Mouse (Mus musculus) kidney, embryonic 15.5 days (tissue): Measurements from ENCODE around the gene Gm20806. TPM values are rescaled to one million over a fixed set of nuclear protein-coding genes. Genes with fewer than 3 reads are reported as not detected.
"Not testable (repeated sequence)": the region's sequence is repeated elsewhere in the genome, so short reads cannot be mapped to it uniquely, and the experiment has no call there.

Experiments
- ATAC-seq: fragments of 200-750 bp; cut with Nextera tagmentation; replicated peaks from 2 replicates; pipeline ENCODE4 v1.8.0; 2017; ENCODE audit warnings: moderate TSS enrichment; ENCODE audit not compliant: low FRiP score
- H3K27ac ChIP-seq: fragments of 300-500 bp; sonication (generic); 2 replicates; pipeline ENCODE4 v1.5.1; 2015; ENCODE audit warnings: mild to moderate bottlenecking, inconsistent platforms
- H3K27me3 ChIP-seq: fragments of 300-500 bp; sonication (generic); 2 replicates; pipeline ENCODE4 v1.6.1; 2015; ENCODE audit warnings: inconsistent platforms
- H3K36me3 ChIP-seq: fragments of 300-500 bp; sonication (generic); 2 replicates; pipeline ENCODE4 v1.6.1; 2015; ENCODE audit warnings: inconsistent platforms
- H3K4me1 ChIP-seq: fragments of 300-500 bp; sonication (generic); 2 replicates; pipeline ENCODE4 v1.6.1; 2015; ENCODE audit warnings: inconsistent platforms
- H3K4me2 ChIP-seq: fragments of 300-500 bp; sonication (generic); 2 replicates; pipeline ENCODE4 v1.6.1; 2015; ENCODE audit warnings: moderate library complexity, mild to moderate bottlenecking, inconsistent platforms
- H3K4me3 ChIP-seq: fragments of 300-500 bp; sonication (generic); replicated peaks from 2 replicates; pipeline ENCODE4 v1.5.1; 2015; ENCODE audit warnings: mild to moderate bottlenecking, inconsistent platforms
- H3K9ac ChIP-seq: fragments of 300-500 bp; sonication (generic); 2 replicates; pipeline ENCODE4 v1.6.1; 2015; ENCODE audit warnings: mild to moderate bottlenecking, inconsistent platforms
- H3K9me3 ChIP-seq: fragments of 300-500 bp; sonication (generic); replicated peaks from 2 replicates; pipeline ENCODE4 v1.6.1; 2016; ENCODE audit warnings: inconsistent platforms
- WGBS: fragments of 180-500 bp; shearing (Covaris S2); methylation state at CpG from one replicate; pipeline ENCODE4 v1.1.7; 2015; ENCODE audit warnings: mixed read lengths; 5-methylcytosine and 5-hydroxymethylcytosine counted together
- polyA plus RNA-seq: library from polyadenylated mRNA; unstranded; fragments of >200 nt; fragmentation: Nextera tagmentation; extraction: Ambion mirVana; gene quantifications from 2 replicates; pipeline ENCODE4 v1.2.1, GENCODE M21; 2015

The Gm20806 gene
- polyA plus RNA-seq, result not detected in 2 replicates

DNA sequence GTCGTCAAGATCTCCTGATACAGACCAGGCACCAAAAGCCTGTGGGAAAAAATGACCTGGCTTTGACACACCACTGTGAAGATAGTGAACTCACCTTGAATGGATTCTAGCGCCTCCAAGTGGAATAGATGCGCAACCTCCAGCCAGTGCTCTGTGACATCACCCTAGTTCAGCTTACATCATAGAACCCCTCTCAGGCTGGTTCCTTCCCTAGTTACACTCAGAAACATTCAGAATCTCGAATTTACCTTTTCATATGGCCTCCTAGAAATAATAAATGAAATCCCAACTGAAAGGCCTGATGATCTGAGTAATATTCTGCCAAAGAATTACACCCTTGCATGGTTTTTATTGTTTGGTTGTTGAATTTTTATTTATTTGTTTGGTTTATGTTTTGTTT, at the start of gene Gm20806:
TSS of gene Gm20806 (minus strand) at position 101 of the 400 bp plus-strand sequence.
- H3K4me2 ChIP-seq, H3K27me3 ChIP-seq, H3K4me3 ChIP-seq, H3K36me3 ChIP-seq, H3K4me1 ChIP-seq, H3K27ac ChIP-seq, H3K9me3 ChIP-seq, ATAC-seq, H3K9ac ChIP-seq: not testable (repeated sequence)
- no CpG with 5 or more reads among the region's 4 CpGs for WGBS
